In genomic region chrX:61116010-61116447, GRCm38 (mm10) we compare ENCODE assay signal across 9 mouse cellular contexts.
DNase-seq lines count a peak whose midpoint lies in the region; ATAC-seq lines count a peak whose summit lies in the region.
"Had no signal": no experiment of that assay in that cellular context is flagged by ENCODE, and none has a peak within 500 bp of the region (broad histone marks: within the 10 kb centered on the region; RNA-seq: fewer than 3 reads in every experiment).

No protein-coding gene starts in this region.

- ATAC-seq in kidney, embryonic 16.5 days (ENCODE audit: low FRiP score, low TSS enrichment), result no peak

- no peak overlapping the region for H3K9ac ChIP-seq in kidney, embryonic 16.5 days (replicated peaks; ENCODE audit: low read length)

- WGBS in kidney, embryonic 16.5 days, result 44% methylated on average over 10 of the region's 10 CpGs

- no peak overlapping the region for H3K4me3 ChIP-seq in kidney, embryonic 16.5 days (ENCODE audit: low read length)
- H3K4me3 ChIP-seq: myocyte had no signal

- H3K27ac ChIP-seq in kidney, embryonic 16.5 days (ENCODE audit: low read length), result no peak overlapping the region

- no peak for DNase-seq in kidney, adult 11 months
- peak; percentile 9 to 20 for DNase-seq in frontal cortex, postnatal 14 days (ENCODE audit: low spot score in 2 of 2)
- peak; percentile 61 to 76 for DNase-seq in left cerebral cortex, postnatal 25 days (ENCODE audit: low spot score in 2 of 2)
- peak; percentile 75 for DNase-seq in retina, postnatal 1 day
- no peak for DNase-seq in urinary bladder, adult 18-20 months (ENCODE audit: low spot score in 2 of 2)
- DNase-seq in c-Kit-positive CD71-positive TER-119-positive erythroid progenitor cells, embryonic 14.5 days (ENCODE audit: low spot score), result no peak
- no peak for DNase-seq in adipocyte (ENCODE audit: low spot score)

- H3K4me1 ChIP-seq in kidney, embryonic 16.5 days (ENCODE audit: insufficient read depth, low read length), result no peaks in the 10 kb centered on the region

- H3K4me2 ChIP-seq in kidney, embryonic 16.5 days (replicated peaks; ENCODE audit: low read depth, low read length), result peak overlapping the region; percentile 23; the same call in 1 of the 2 replicates

- no peaks in the 10 kb centered on the region for H3K9me3 ChIP-seq in kidney, embryonic 16.5 days (ENCODE audit: low read length)

- no peaks in the 10 kb centered on the region for H3K36me3 ChIP-seq in kidney, embryonic 16.5 days (ENCODE audit: insufficient read depth, low read length)

- intact Hi-C loops in left cerebral cortex, postnatal 25 days (cut with DNase I), result no loop called here

- H3K27me3 ChIP-seq in kidney, embryonic 16.5 days (ENCODE audit: insufficient read depth, low read length), result no peaks in the 10 kb centered on the region

Comparison
In these comparisons a context has a peak if more than half of its experiments do, and no peak if none do; other contexts are left out.
1. DNase-seq: peak in frontal cortex, postnatal 14 days (2 of 2), left cerebral cortex, postnatal 25 days (2 of 2) and retina, postnatal 1 day (single experiment); none in kidney, adult 11 months (single experiment), urinary bladder, adult 18-20 months (0 of 2), c-Kit-positive CD71-positive TER-119-positive erythroid progenitor cells, embryonic 14.5 days (single experiment) and adipocyte (single experiment).